Mouse (Mus musculus) myocyte (in vitro differentiated cells): ENCODE data around the gene Dcp1a. TPM values are rescaled to one million over a fixed set of nuclear protein-coding genes. Genes with fewer than 3 reads are reported as not detected.
A peak's percentile ranks its signal among the peaks of the same experiment; 100 is the strongest.

ENCODE experiments used
- H3K27me3 ChIP-seq: one replicate; pipeline ENCODE4 v1.6.1; 2011; ENCODE audit not compliant: control insufficient read depth, insufficient read depth, insufficient read length
- H3K36me3 ChIP-seq: one replicate; pipeline ENCODE4 v1.6.1; 2011; ENCODE audit not compliant: control insufficient read depth, insufficient read depth
- H3K4me2 ChIP-seq: one replicate; pipeline ENCODE4 v1.6.1; 2011; ENCODE audit warnings: low read depth, control low read depth
- H3K4me3 ChIP-seq: one replicate; pipeline ENCODE4 v1.5.1; 2011; ENCODE audit warnings: mild to moderate bottlenecking, control low read depth, moderate library complexity
- H3K79me2 ChIP-seq: one replicate; pipeline ENCODE4 v1.6.1; 2011; ENCODE audit not compliant: control insufficient read depth, insufficient read depth
- H3ac ChIP-seq: one replicate; pipeline ENCODE4 v1.6.1; 2011; ENCODE audit not compliant: control insufficient read depth, insufficient read length
- CEBPB ChIP-seq: IDR thresholded peaks from 2 replicates; pipeline ENCODE4 v1.6.1; 2011; ENCODE audit warnings: mild to moderate bottlenecking, moderate library complexity; ENCODE audit not compliant: poor library complexity, insufficient read depth, severe bottlenecking
- E2F4 ChIP-seq: IDR thresholded peaks from one replicate; pipeline ENCODE4 v1.6.1; 2011; ENCODE audit warnings: mild to moderate bottlenecking, control low read depth, moderate library complexity; ENCODE audit not compliant: insufficient read depth
- MAX ChIP-seq: IDR thresholded peaks from one replicate; pipeline ENCODE4 v1.6.1; 2011; ENCODE audit warnings: low read depth, mild to moderate bottlenecking, control low read depth
- MYOD1 ChIP-seq, 3 experiments: IDR thresholded peaks; one replicate each; pipeline ENCODE4 v1.6.1; 2011; ENCODE audit warnings: control low read depth in 2 of 3, low read depth in 2 of 3, mild to moderate bottlenecking in 2 of 3, moderate library complexity in 1 of 3; ENCODE audit not compliant: insufficient read length in 2 of 3, control insufficient read depth in 1 of 3
- MYOG ChIP-seq, 3 experiments: IDR thresholded peaks; one replicate each; pipeline ENCODE4 v1.6.1; 2011; ENCODE audit warnings: control low read depth in 2 of 3, low read depth in 2 of 3, mild to moderate bottlenecking in 2 of 3; ENCODE audit not compliant: insufficient read length in 2 of 3, control insufficient read depth in 1 of 3, insufficient read depth in 1 of 3
- POLR2A ChIP-seq: IDR thresholded peaks from one replicate; pipeline ENCODE4 v1.6.1; 2011; ENCODE audit warnings: low read depth, mild to moderate bottlenecking, control low read depth, moderate library complexity; ENCODE audit not compliant: insufficient read length
- POLR2AphosphoS2 ChIP-seq: IDR thresholded peaks from one replicate; pipeline ENCODE4 v1.6.1; 2011; ENCODE audit warnings: low read depth, control low read depth; ENCODE audit not compliant: insufficient read length
- REST ChIP-seq: IDR thresholded peaks from one replicate; pipeline ENCODE4 v1.6.1; 2011; ENCODE audit warnings: mild to moderate bottlenecking, control low read depth, moderate library complexity; ENCODE audit not compliant: insufficient read depth, insufficient read length
- SRF ChIP-seq: IDR thresholded peaks from one replicate; pipeline ENCODE4 v1.6.1; 2011; ENCODE audit warnings: low read depth; ENCODE audit not compliant: control insufficient read depth, insufficient read length
- TCF12 ChIP-seq: IDR thresholded peaks from one replicate; pipeline ENCODE4 v1.6.1; 2011; ENCODE audit warnings: mild to moderate bottlenecking, control low read depth; ENCODE audit not compliant: poor library complexity, insufficient read depth, severe bottlenecking
- TCF3 ChIP-seq: IDR thresholded peaks from one replicate; pipeline ENCODE4 v1.6.1; 2011; ENCODE audit warnings: low read depth, control low read depth; ENCODE audit not compliant: insufficient read length
- USF1 ChIP-seq: IDR thresholded peaks from one replicate; pipeline ENCODE4 v1.6.1; 2011; ENCODE audit warnings: low read depth, mild to moderate bottlenecking, control low read depth, moderate library complexity
- polyA plus RNA-seq: library from polyadenylated mRNA; unstranded; fragments of >200 nt; fragmentation: generic; extraction: Trizol; gene quantifications from one replicate; pipeline ENCODE4 v1.2.1, GENCODE M21; 2012; ENCODE audit warnings: missing spikeins

Gene Dcp1a
- polyA plus RNA-seq, 1 experiment = 7.2 TPM

- peaks cover under 1% of the 10 kb centered on the region for H3K27me3 ChIP-seq
- no peak overlapping the region for H3K4me3 ChIP-seq
- H3ac ChIP-seq = no peak overlapping the region
- H3K4me2 ChIP-seq = no peak overlapping the region
- TF ChIP-seq MAX (no peak), USF1 (no peak), SRF (no peak), POLR2AphosphoS2 (no peak), CEBPB (no peak), TCF12 (no peak), POLR2A (no peak), MYOG (IDR thresholded peaks at IDR 0.05; ENCODE audit: control insufficient read depth in 1 of 3, insufficient read depth in 1 of 3, insufficient read length in 2 of 3, low read depth in 2 of 3) (no peak)
- no peaks in the 10 kb centered on the region for H3K79me2 ChIP-seq
- H3K36me3 ChIP-seq = no peaks in the 10 kb centered on the region
These were observed 44.0 kb upstream of the Dcp1a start for GRCm38 (mm10) chr14:30435316-30435715.

GRCm38 (mm10) chr14:30439915-30440314, 39.4 kb upstream of the Dcp1a start:
- Histone ChIP-seq H3K79me2 (no peaks in the 10 kb centered on the region), H3K27me3 (no peaks in the 10 kb centered on the region), H3ac (no peak overlapping the region), H3K4me2 (no peak overlapping the region), H3K36me3 (no peaks in the 10 kb centered on the region), H3K4me3 (no peak overlapping the region)
- TF ChIP-seq REST = no peak
- no peak for TF ChIP-seq MAX
- TF ChIP-seq MYOG (IDR thresholded peaks at IDR 0.05; ENCODE audit: control insufficient read depth in 1 of 3, insufficient read depth in 1 of 3, insufficient read length in 2 of 3, low read depth in 2 of 3) = no peak
- TF ChIP-seq CEBPB = no peak
- TF ChIP-seq USF1 = no peak
- TF ChIP-seq TCF3 = no peak
- TF ChIP-seq POLR2A = no peak
- no peak for TF ChIP-seq POLR2AphosphoS2
- no peak for TF ChIP-seq MYOD1 (IDR thresholded peaks at IDR 0.05; ENCODE audit: control insufficient read depth in 1 of 3, insufficient read length in 2 of 3, low read depth in 2 of 3)
- no peak for TF ChIP-seq SRF
- no peak for TF ChIP-seq TCF12
- no peak for TF ChIP-seq E2F4

GRCm38 (mm10) chr14:30455801-30456595, 23.3 kb upstream of the Dcp1a start:
- Histone ChIP-seq H3ac (no peak overlapping the region), H3K79me2 (no peaks in the 10 kb centered on the region), H3K4me2 (peak overlapping the region; percentile 18), H3K36me3 (no peaks in the 10 kb centered on the region), H3K27me3 (peaks cover 14% of the 10 kb centered on the region), H3K4me3 (no peak overlapping the region)
- TF ChIP-seq SRF (no peak), MYOG (IDR thresholded peaks at IDR 0.05; ENCODE audit: control insufficient read depth in 1 of 3, insufficient read depth in 1 of 3, insufficient read length in 2 of 3, low read depth in 2 of 3) (no peak), TCF3 (no peak)

DNA sequence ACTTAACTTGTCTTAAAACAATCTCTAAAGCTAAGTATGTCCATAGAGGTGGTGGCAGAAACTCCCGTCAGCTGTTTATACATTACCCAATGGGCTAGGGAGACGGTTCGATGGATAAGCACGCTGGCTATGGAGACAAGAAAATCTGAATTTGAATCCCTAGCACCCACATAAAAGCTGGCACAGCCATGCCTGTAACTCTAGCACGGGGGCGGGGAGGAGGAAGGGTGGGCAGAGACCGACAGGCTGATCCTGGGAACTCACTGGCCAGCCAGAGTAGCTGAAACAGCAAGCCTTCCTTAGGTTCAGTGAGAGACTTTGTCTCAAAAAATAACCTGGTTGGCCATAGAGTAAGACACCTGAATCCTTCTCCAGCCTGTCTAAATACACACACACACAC, 21.9 kb upstream of the Dcp1a start:
- TF ChIP-seq POLR2AphosphoS2 = no peak
- TF ChIP-seq TCF12 = no peak
- TF ChIP-seq SRF = no peak
- TF ChIP-seq POLR2A = no peak
- TF ChIP-seq MYOD1 (IDR thresholded peaks at IDR 0.05; ENCODE audit: control insufficient read depth in 1 of 3, insufficient read length in 2 of 3, low read depth in 2 of 3) = no peak
- TF ChIP-seq REST = no peak
- TF ChIP-seq MAX = no peak
- TF ChIP-seq CEBPB = no peak
- no peak for TF ChIP-seq MYOG (IDR thresholded peaks at IDR 0.05; ENCODE audit: control insufficient read depth in 1 of 3, insufficient read depth in 1 of 3, insufficient read length in 2 of 3, low read depth in 2 of 3)
- no peak for TF ChIP-seq E2F4
- TF ChIP-seq TCF3 = no peak
- Histone ChIP-seq H3K36me3 (no peaks in the 10 kb centered on the region), H3ac (no peak overlapping the region), H3K4me2 (no peak overlapping the region), H3K79me2 (no peaks in the 10 kb centered on the region), H3K27me3 (peaks cover 15% of the 10 kb centered on the region), H3K4me3 (no peak overlapping the region)

GRCm38 (mm10) chr14:30457897-30458296, 21.4 kb upstream of the Dcp1a start:
- TF ChIP-seq MYOD1 (IDR thresholded peaks at IDR 0.05; ENCODE audit: control insufficient read depth in 1 of 3, insufficient read length in 2 of 3, low read depth in 2 of 3) (no peak), MAX (no peak), TCF12 (no peak), E2F4 (no peak)
- no peak overlapping the region for H3ac ChIP-seq
- no peak overlapping the region for H3K4me2 ChIP-seq
- no peaks in the 10 kb centered on the region for H3K36me3 ChIP-seq
- H3K27me3 ChIP-seq = peaks cover 15% of the 10 kb centered on the region
- no peaks in the 10 kb centered on the region for H3K79me2 ChIP-seq
- H3K4me3 ChIP-seq = no peak overlapping the region
